Mouse (Mus musculus) heart, postnatal 10 days (tissue): ENCODE measurements around the gene 4931428L18Rik. TPM values are rescaled to one million over a fixed set of nuclear protein-coding genes. Genes with fewer than 3 reads are reported as not detected.

ENCODE experiments used
- DNase-seq, 2 experiments: peaks; one replicate each; pipeline ENCODE4 v3.0.0; 2021
- intact Hi-C: fragments of 180-260 bp; cut with DNase I; formaldehyde crosslinking; loops from one replicate; pipeline ENCODE4 v1.15.1; 2025
- total RNA-seq, 2 experiments: library from RNA; stranded (reverse); gene quantifications; 2 replicates each; pipeline ENCODE4 v1.2.3; 2021

Gene 4931428L18Rik
- total RNA-seq, 2 experiments from 2014 or later: not detected

DNA sequence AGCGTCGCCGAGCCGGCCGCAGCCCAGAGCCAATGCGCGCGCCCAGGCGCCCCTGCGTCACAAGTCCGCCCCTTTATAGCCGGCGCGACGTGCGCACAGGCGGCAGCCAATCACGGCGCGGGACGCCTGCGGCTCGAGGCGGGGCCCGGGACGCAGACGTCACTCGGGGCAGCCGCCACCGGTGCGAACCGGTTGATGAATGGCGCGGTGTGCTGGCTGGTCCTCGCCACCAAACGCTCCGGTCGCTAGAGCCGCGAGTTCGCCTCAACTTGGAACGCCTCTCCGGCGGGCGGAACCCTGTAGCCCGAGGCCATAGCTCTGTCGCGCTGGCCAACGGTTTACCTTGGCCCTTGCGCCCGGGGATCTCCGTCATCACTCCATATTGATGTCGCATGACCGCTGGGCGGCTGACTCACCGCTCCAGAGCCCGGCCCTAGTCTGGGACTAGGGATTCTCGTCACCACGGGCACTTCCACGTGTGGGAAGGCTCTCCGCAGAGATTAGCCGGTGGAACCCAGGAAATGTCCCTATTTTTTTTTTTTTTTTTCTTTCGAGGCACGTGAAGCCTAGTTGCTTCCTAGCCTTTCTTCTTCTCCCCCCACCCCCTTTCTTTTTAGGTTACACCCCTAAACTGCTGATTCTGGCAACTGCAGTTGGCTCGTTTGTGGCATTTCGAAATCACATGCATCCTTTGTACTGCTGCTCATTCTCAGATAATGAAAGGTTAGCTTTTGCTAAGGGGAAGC is 272.6 kb downstream of the 4931428L18Rik start:
- intact Hi-C loops: loop anchor here (2.0 to 5.0 kb wide), 4 partner anchors 77 to 202 kb away; partner anchors contain the start of gene Phf3

DNA sequence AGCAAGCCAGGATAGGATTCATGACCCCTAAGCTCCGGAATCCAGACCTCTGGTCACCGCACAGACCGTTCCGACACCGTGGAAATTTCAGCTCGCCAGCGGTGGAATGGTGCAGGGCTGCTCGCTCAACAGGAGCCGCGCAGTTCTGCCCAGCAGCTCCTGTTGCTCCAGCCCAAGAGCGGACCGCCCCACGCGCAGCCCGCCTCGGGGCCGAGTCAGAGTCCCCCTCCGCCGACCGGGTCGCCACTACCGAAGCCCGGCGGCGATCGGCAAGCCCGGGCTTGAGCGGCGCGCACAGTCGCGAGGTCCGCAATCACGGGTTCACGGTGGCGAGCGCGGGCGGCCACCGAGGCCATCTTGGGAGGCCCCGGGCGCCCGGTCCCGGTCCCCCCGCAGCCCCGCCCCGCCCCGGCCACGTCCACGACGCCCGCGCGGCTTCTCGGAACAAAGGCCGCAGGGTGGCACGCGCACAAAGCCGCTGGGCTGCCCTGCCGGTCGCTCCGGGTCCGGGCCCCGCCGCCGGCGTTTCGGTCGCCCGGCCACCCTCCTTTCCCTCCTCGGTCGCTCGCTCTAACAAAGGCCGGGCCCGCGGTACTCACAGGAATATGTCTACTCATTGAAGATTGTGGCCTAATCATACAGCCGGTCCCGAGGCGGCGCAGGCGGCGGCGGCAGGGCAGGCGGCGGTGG is 273.4 kb downstream of the 4931428L18Rik start:
- intact Hi-C loops: loop anchor here (2.0 to 5.0 kb wide), 3 partner anchors 76 to 172 kb away; partner anchors contain the start of gene Phf3
- DNase-seq: peak; percentile 75

More for the DNA sequence above, 272.6 kb downstream of the 4931428L18Rik start:
- DNase-seq: peak; percentile 96 to 97

DNA sequence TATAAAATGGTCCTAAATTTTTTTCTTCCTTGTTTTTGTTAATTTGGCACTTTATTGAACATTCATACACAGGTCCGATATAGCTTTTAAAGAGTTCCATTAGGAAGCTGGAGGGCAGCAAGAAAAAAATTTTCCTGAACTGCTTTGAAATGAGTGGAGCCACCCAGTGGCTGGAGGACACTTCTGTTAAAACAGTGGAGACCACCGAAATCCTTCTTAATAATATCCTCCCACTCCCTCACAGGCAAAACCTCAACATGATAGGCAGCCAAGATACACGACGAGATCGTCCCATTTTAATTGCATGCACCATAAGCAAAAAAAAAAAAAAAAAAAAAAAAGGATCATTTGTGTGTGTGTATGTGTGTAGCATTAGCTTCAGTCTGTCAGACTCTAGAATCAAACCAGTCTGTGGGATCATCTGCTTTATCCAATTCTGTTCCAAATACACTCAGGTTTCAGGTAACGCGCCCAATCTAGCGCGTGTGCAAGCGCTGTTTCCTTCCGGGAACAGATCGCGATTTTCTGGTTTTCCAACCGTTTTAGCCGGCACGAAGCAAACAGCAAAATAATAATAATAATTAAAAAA is 274.0 kb downstream of the 4931428L18Rik start:
- peak; percentile 42 to 64 for DNase-seq
- intact Hi-C loops: loop anchor here (2.0 to 5.0 kb wide), 3 partner anchors 76 to 171 kb away; partner anchors contain the start of gene Phf3

Other genes starting within 250 kb of the 4931428L18Rik start
- gene AC153137.1, start 244.7 kb downstream of the 4931428L18Rik start, total RNA-seq: not detected
- not detected for gene Lgsn, start 46.3 kb downstream of the 4931428L18Rik start, total RNA-seq
- gene Pih1d3, start 154 bp upstream of the 4931428L18Rik start, total RNA-seq: not detected